Mouse (Mus musculus) E14TG2a.4 (cell line): ENCODE measurements around the gene Smim24.

Source experiments
- CTCF ChIP-seq: conservative IDR thresholded peaks from 2 replicates; pipeline ENCODE4 v1.5.1; 2014; ENCODE audit warnings: low read length
- NANOG ChIP-seq: IDR thresholded peaks from 2 replicates; pipeline ENCODE4 v1.6.1; 2014; ENCODE audit warnings: borderline replicate concordance, low read length, mixed read lengths
- POU5F1 ChIP-seq: IDR thresholded peaks from 2 replicates; pipeline ENCODE4 v1.6.1; 2014; ENCODE audit warnings: low read length, borderline replicate concordance

DNA sequence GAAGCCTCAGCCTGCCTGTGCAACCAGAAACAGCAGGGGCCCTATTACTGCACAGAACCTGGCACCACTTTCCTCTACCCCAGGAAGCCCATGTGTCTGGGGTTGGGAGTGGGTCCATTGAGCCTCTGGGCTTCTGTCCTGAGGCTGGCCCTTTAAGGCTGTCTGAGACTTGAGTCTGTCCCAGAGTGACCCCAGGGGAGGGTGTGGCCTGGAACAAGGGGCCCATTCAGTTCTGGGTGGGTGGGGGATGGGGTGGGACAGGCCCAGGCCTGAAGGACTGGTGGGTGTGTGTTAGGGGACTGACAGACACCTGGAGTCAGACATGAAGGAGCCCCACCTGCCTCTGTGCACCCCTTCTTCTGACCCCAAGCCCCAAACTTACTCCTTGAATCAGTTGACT, 21.8 kb downstream of the Smim24 start:
- TF ChIP-seq CTCF (no peak), POU5F1 (no peak), NANOG (no peak)
